Mouse (Mus musculus): ENCODE data around the gene Msx1. TPM values are rescaled to one million over a fixed set of nuclear protein-coding genes. Genes with fewer than 3 reads are reported as not detected.

Gene Msx1
- polyA plus RNA-seq, 1 experiment: 4.0 TPM

DNA sequence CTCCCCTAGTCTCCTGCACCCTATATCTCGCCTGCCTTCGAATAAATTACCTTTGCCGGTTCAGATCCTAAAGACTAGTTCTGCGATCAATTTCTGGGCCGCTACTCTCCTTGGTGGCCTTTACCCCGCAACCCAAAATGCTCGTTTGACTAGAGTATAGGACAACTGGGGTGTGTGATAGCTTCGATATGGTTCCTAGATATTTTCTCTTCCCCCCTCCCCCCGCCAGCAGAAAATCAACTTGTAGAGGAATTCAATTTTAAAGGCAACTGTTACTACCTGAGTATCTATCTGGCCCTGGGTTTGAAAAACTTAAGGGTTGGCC, 3.2 kb upstream of the Msx1 start:
- Histone ChIP-seq H3K36me3 (ENCODE audit: control insufficient read depth, insufficient read depth, low read length) (no peaks in the 10 kb centered on the region), H3K4me1 (replicated peaks; ENCODE audit: control insufficient read depth, insufficient read depth, low read length) (no peaks in the 10 kb centered on the region), H3K27ac (ENCODE audit: control insufficient read depth, insufficient read depth, low read length) (no peak overlapping the region), H3K4me3 (ENCODE audit: control insufficient read depth, insufficient read depth, low read length) (no peak overlapping the region), H3K27me3 (ENCODE audit: control insufficient read depth, insufficient read depth, low read length) (peaks cover 13% of the 10 kb centered on the region)
- TF ChIP-seq POLR2A (IDR thresholded peaks at IDR 0.05; ENCODE audit: control insufficient read depth, extremely low read depth, insufficient read depth, low read length, poor library complexity): no peak
- no peak for TF ChIP-seq CTCF (IDR thresholded peaks at IDR 0.05; ENCODE audit: borderline replicate concordance, control insufficient read depth, extremely low read depth, insufficient read depth, low read length, poor library complexity)
- no peak for DNase-seq
- 8% methylated on average over 9 of the region's 9 CpGs for WGBS

DNA sequence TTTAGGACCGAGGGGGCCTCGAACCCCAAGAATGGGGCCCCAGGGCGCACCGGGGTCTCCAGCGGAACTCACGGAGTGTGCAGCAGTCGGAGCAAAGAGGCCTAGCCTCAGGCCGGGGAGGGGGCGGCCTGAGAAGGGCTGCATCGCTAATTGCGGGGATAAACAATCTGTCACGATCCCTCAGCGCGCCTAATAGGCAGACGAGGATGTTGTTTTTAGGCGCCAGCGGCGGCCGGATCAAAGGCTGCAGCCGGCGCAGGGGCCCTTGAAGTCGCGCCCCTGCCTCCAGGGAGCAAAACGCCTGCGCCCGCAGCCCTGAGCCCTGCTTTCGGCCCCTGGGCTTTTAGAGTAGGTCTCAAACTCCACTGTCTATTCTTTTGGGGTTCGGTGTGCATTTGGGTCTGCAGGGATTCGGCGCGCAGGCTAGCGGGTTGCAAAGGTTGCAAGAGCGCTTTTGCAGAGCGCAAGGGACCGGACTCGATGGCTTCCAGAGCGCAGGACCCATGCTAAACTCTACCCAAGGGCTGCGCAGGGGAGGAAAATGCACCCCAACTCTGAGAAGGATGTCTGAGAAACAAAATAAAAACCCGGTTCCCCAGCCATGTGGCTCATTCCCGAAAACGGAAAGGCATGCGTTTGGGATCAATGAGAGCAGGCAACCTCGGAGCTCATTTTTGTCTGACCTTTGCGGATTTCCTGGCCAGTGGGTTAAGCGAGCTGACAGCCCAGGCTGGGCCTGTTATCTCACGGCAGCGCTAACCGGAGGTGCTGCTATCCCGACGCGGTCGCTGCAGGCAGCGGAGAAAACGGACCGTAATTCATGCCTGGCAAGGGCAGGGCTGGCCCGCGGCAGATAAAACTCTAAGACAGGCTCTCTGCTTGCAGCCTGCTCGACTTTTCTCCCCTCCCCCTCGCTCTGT, 2.6 kb upstream of the Msx1 start:
- Histone ChIP-seq H3K36me3 (ENCODE audit: control insufficient read depth, insufficient read depth, low read length) (no peaks in the 10 kb centered on the region), H3K27ac (ENCODE audit: control insufficient read depth, insufficient read depth, low read length) (no peak overlapping the region), H3K4me3 (ENCODE audit: control insufficient read depth, insufficient read depth, low read length) (no peak overlapping the region), H3K4me1 (replicated peaks; ENCODE audit: control insufficient read depth, insufficient read depth, low read length) (no peaks in the 10 kb centered on the region), H3K27me3 (ENCODE audit: control insufficient read depth, insufficient read depth, low read length) (peaks cover 13% of the 10 kb centered on the region)
- no peak for DNase-seq
- TF ChIP-seq CTCF (IDR thresholded peaks at IDR 0.05; ENCODE audit: borderline replicate concordance, control insufficient read depth, extremely low read depth, insufficient read depth, low read length, poor library complexity) (no peak), POLR2A (IDR thresholded peaks at IDR 0.05; ENCODE audit: control insufficient read depth, extremely low read depth, insufficient read depth, low read length, poor library complexity) (no peak)
- 4% methylated on average over 59 of the region's 59 CpGs for WGBS

DNA sequence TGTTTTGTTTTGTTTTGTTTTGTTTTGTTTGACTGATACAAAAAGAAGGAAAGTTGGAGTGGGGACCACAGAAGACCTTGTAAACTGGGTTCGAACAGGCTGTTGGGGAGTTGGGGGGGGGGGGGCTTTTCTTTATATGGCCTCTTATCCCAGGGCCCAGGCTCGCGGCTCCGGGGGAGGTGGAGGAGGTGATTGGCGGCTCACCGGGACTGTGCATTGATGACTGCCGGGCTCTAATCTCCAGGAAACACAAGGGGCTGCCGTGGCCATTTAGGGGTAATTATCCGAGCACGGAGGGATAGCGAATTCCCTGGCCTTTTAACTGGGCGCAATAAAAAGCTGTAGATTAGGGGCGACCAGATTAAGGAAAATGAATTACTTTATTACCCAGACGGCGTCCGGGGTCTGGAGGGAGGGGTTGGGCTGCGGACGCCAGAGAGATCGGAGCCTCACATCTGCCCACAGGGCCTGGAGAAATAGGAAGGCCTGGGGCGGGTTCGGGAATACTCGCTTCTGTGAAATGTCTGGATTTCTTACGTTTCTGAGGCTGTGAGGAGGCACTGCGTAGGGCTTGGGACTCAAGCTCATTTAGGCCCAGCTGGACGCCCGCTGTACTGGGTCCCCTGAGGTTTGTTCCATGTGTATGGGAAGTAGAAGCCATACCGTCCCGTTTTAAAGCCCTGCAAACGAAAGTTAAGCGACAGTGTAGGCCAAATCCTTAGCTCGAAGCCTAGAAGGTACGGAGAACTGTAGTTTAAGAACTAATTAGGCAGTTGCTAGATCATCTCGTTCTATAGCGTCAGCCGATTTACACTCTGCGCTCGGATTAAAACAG, 1.4 kb upstream of the Msx1 start:
- peaks cover 13% of the 10 kb centered on the region for H3K27me3 ChIP-seq (ENCODE audit: control insufficient read depth, insufficient read depth, low read length)
- no peak for TF ChIP-seq POLR2A (IDR thresholded peaks at IDR 0.05; ENCODE audit: control insufficient read depth, extremely low read depth, insufficient read depth, low read length, poor library complexity)
- TF ChIP-seq CTCF (IDR thresholded peaks at IDR 0.05; ENCODE audit: borderline replicate concordance, control insufficient read depth, extremely low read depth, insufficient read depth, low read length, poor library complexity): no peak
- DNase-seq: no peak
- H3K4me1 ChIP-seq (replicated peaks; ENCODE audit: control insufficient read depth, insufficient read depth, low read length): no peaks in the 10 kb centered on the region
- no peak overlapping the region for H3K4me3 ChIP-seq (ENCODE audit: control insufficient read depth, insufficient read depth, low read length)
- WGBS: 8% methylated on average over 37 of the region's 37 CpGs
- H3K27ac ChIP-seq (ENCODE audit: control insufficient read depth, insufficient read depth, low read length): no peak overlapping the region
- H3K36me3 ChIP-seq (ENCODE audit: control insufficient read depth, insufficient read depth, low read length): no peaks in the 10 kb centered on the region

DNA sequence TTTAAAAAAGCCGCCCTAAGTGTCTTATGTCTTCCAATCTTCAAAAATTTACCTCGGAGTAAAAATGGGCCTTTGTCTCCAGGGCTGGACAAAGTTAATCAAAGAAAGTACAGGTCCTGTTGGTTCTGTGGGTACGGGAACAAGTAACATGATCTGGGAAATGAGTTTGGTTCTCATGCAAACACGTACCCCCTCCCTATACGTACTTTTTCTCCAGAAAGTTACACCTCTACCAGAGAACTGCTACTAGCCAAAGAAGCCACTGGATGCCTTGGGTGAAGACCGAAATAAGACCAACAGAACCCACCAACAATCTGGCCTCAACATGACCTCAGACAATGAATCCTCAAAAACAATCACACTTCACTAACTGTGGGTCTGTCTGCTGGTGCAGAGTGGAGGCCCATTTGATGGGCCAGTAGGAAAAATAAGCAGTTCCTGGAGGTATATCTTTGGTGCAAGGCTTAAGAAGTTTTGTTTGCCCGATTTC, 773 bp upstream of the Msx1 start:
- no peak for TF ChIP-seq POLR2A (IDR thresholded peaks at IDR 0.05; ENCODE audit: control insufficient read depth, extremely low read depth, insufficient read depth, low read length, poor library complexity)
- no peak for TF ChIP-seq CTCF (IDR thresholded peaks at IDR 0.05; ENCODE audit: borderline replicate concordance, control insufficient read depth, extremely low read depth, insufficient read depth, low read length, poor library complexity)
- 17% methylated on average over 7 of the region's 7 CpGs for WGBS
- H3K4me3 ChIP-seq (ENCODE audit: control insufficient read depth, insufficient read depth, low read length): no peak overlapping the region
- H3K27ac ChIP-seq (ENCODE audit: control insufficient read depth, insufficient read depth, low read length): no peak overlapping the region
- H3K36me3 ChIP-seq (ENCODE audit: control insufficient read depth, insufficient read depth, low read length): no peaks in the 10 kb centered on the region
- no peaks in the 10 kb centered on the region for H3K4me1 ChIP-seq (replicated peaks; ENCODE audit: control insufficient read depth, insufficient read depth, low read length)
- no peak for DNase-seq
- peaks cover 13% of the 10 kb centered on the region for H3K27me3 ChIP-seq (ENCODE audit: control insufficient read depth, insufficient read depth, low read length)

DNA sequence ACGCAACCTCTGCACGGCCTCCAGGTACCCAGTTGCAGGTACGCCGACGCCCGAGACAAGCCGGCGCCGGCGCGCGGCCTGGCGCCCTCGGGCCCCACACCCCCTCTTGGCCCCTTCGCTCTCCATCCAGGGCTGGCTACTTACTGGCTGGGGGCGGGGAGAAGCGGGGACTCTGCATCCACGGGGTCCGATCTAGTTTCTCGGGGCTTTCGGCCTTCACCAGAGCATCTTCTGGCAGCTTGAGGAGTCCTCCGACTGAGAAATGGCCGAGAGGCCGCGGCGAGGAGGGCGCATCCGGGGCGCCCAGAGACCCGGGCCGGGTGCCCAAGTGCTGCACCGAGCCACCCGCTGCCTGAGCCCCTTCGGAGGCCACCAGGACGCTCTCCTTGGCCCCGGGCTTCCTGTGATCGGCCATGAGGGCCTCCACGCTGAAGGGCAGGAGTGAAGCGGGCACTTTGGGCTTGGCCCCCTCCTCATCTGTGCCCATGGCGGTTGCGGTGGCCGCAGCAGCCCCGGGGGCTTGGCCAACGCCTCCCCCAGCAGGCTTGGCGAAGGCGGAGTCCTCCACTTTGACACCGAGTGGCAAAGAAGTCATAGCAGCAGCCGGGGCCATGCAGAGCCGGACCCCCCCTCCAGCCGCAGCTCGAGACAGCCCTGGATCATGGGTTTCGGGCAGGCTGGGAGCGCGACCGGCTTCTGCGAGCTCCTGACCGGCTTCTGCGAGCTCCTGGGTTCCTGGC, 492 bp downstream of the Msx1 start:
- no peak overlapping the region for H3K27ac ChIP-seq (ENCODE audit: control insufficient read depth, insufficient read depth, low read length)
- DNase-seq: no peak

More for the DNA sequence above, 492 bp downstream of the Msx1 start:
- 3% methylated on average over 58 of the region's 58 CpGs for WGBS
- Histone ChIP-seq H3K27me3 (ENCODE audit: control insufficient read depth, insufficient read depth, low read length) (peaks cover 5% of the 10 kb centered on the region), H3K36me3 (ENCODE audit: control insufficient read depth, insufficient read depth, low read length) (no peaks in the 10 kb centered on the region), H3K4me1 (replicated peaks; ENCODE audit: control insufficient read depth, insufficient read depth, low read length) (no peaks in the 10 kb centered on the region), H3K4me3 (ENCODE audit: control insufficient read depth, insufficient read depth, low read length) (peak overlapping the region; percentile 23)
- TF ChIP-seq CTCF (IDR thresholded peaks at IDR 0.05; ENCODE audit: borderline replicate concordance, control insufficient read depth, extremely low read depth, insufficient read depth, low read length, poor library complexity) (no peak), POLR2A (IDR thresholded peaks at IDR 0.05; ENCODE audit: control insufficient read depth, extremely low read depth, insufficient read depth, low read length, poor library complexity) (no peak)

Measured in thymus, adult 2 months (tissue).